Mouse (Mus musculus) limb, embryonic 12.5 days (tissue): ENCODE data around the gene Tor1aip2. TPM values are rescaled to one million over a fixed set of nuclear protein-coding genes. Genes with fewer than 3 reads are reported as not detected.

Experiments used
- ATAC-seq: fragments of 200-750 bp; cut with Nextera tagmentation; 2 replicates; pipeline ENCODE4 v1.8.0; 2017; ENCODE audit warnings: low read depth, moderate TSS enrichment; ENCODE audit not compliant: insufficient number of reproducible peaks, insufficient read depth, low FRiP score, low TSS enrichment
- H3K27ac ChIP-seq: fragments of 300-500 bp; sonication (generic); 2 replicates; pipeline ENCODE4 v1.5.1; 2016; ENCODE audit warnings: mild to moderate bottlenecking, moderate library complexity
- H3K27me3 ChIP-seq: fragments of 300-500 bp; sonication (generic); 2 replicates; pipeline ENCODE4 v1.6.1; 2016; ENCODE audit warnings: mild to moderate bottlenecking, moderate library complexity
- H3K36me3 ChIP-seq: fragments of 300-500 bp; sonication (generic); 2 replicates; pipeline ENCODE4 v1.6.1; 2016; ENCODE audit warnings: mild to moderate bottlenecking, moderate library complexity
- H3K4me1 ChIP-seq: fragments of 300-500 bp; sonication (generic); replicated peaks from 2 replicates; pipeline ENCODE4 v1.6.1; 2016
- H3K4me2 ChIP-seq: fragments of 300-500 bp; sonication (generic); 2 replicates; pipeline ENCODE4 v1.6.1; 2016; ENCODE audit warnings: mild to moderate bottlenecking, moderate library complexity
- H3K4me3 ChIP-seq: fragments of 300-500 bp; sonication (generic); replicated peaks from 2 replicates; pipeline ENCODE4 v1.5.1; 2016; ENCODE audit warnings: mild to moderate bottlenecking
- H3K9ac ChIP-seq: fragments of 300-500 bp; sonication (generic); replicated peaks from 2 replicates; pipeline ENCODE4 v1.6.1; 2016; ENCODE audit warnings: mild to moderate bottlenecking, moderate library complexity
- H3K9me3 ChIP-seq: fragments of 300-500 bp; sonication (generic); 2 replicates; pipeline ENCODE4 v1.6.1; 2016; ENCODE audit warnings: mild to moderate bottlenecking, moderate library complexity
- WGBS: fragments of 180-500 bp; shearing (Covaris S2); methylation state at CpG from one replicate; pipeline ENCODE4 v1.1.7; 2016; 5-methylcytosine and 5-hydroxymethylcytosine counted together
- polyA plus RNA-seq: library from polyadenylated mRNA; unstranded; fragments of >200 nt; fragmentation: Nextera tagmentation; extraction: Ambion mirVana; gene quantifications from 2 replicates; pipeline ENCODE4 v1.2.1, GENCODE M21; 2016

Gene Tor1aip2
- polyA plus RNA-seq, 1 experiment from 2014 or later = 113 TPM

DNA sequence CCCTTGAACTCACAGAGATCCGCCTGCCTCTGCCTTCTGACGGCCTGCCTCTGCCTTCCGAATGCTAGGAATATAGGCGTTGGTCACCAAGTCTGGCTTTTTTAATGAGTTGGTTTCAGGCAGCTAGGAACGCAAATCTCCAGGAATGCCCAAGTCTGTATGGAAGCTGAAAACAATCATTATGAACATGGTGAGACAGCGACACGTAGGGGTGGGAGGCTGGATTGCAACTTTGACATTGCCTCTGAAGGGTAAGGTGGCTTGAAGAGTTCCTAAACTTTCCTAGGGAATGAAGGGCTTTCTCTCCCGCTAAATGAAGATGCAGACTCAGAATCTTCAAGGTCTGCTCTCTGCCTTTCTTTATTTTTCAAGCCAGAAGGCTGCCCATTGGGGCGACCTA lies 75.9 kb downstream of the Tor1aip2 start:
- 74% methylated on average over 9 of the region's 9 CpGs for WGBS
- H3K9me3 ChIP-seq = no peaks in the 10 kb centered on the region
- no peak overlapping the region for H3K4me2 ChIP-seq
- H3K36me3 ChIP-seq = no peaks in the 10 kb centered on the region
- no peak overlapping the region for H3K4me3 ChIP-seq
- H3K4me1 ChIP-seq = peaks cover 15% of the 10 kb centered on the region
- no peak for ATAC-seq
- H3K9ac ChIP-seq = no peak overlapping the region
- no peak overlapping the region for H3K27ac ChIP-seq
- H3K27me3 ChIP-seq = peaks cover 7% of the 10 kb centered on the region; the same call in 1 of the 2 replicates

- no peak for ATAC-seq
These were observed 76.5 kb downstream of the Tor1aip2 start for GRCm38 (mm10) chr1:156111728-156112127.

GRCm38 (mm10) chr1:156112142-156112541 lies 76.9 kb downstream of the Tor1aip2 start:
- peaks cover 15% of the 10 kb centered on the region for H3K4me1 ChIP-seq
- 0 out of 2 replicates have a peak overlapping the region, but pooled peaks have one; percentile 19 for H3K4me2 ChIP-seq
- no peaks in the 10 kb centered on the region for H3K36me3 ChIP-seq
- no peak overlapping the region for H3K27ac ChIP-seq
- no peak for ATAC-seq
- 60% methylated on average over 7 of the region's 7 CpGs for WGBS
- H3K9me3 ChIP-seq = no peaks in the 10 kb centered on the region
- peaks cover 7% of the 10 kb centered on the region; the same call in 1 of the 2 replicates for H3K27me3 ChIP-seq
- H3K4me3 ChIP-seq = no peak overlapping the region
- no peak overlapping the region for H3K9ac ChIP-seq

More at GRCm38 (mm10) chr1:156111728-156112127, 76.5 kb downstream of the Tor1aip2 start:
- Histone ChIP-seq H3K4me3 (no peak overlapping the region), H3K36me3 (no peaks in the 10 kb centered on the region), H3K4me1 (peaks cover 15% of the 10 kb centered on the region), H3K9me3 (no peaks in the 10 kb centered on the region), H3K9ac (no peak overlapping the region), H3K4me2 (peak overlapping the region; percentile 19; the same call in 1 of the 2 replicates), H3K27me3 (peaks cover 7% of the 10 kb centered on the region; the same call in 1 of the 2 replicates), H3K27ac (no peak overlapping the region)
- 19% methylated on average over 12 of the region's 12 CpGs for WGBS

DNA sequence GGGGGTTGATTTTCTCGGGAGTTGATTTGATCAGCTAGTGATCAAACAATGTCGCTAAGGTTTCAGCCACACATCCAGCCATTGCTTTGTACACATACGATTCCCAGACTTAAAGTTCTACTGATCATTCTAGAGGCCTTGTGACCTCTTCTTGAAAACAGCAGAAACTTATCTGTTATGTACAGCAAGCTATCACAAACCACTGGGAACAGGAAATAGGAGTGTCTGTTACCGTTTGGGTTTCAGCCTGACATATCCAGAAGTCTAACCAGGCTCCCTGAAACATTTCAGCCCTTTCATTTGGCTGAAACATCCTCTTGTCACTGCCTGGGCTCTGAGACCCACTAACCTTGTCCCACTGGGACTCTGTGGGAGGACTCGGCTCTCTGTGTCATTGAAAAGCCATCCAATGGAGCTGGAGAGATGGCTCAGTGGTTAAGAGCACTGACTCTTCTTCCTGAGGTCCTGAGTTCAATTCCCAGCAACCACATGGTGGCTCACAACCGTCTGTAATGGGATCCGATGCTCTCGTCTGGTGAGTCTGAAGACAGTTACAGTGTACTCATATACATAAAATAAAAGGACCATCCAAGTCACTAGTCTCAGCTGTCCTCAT lies 78.8 kb downstream of the Tor1aip2 start:
- 78% methylated on average over 8 of the region's 8 CpGs for WGBS
- peaks cover 7% of the 10 kb centered on the region; the same call in 1 of the 2 replicates for H3K27me3 ChIP-seq
- H3K27ac ChIP-seq = no peak overlapping the region
- no peak overlapping the region for H3K9ac ChIP-seq
- no peak overlapping the region for H3K4me3 ChIP-seq
- no peak for ATAC-seq
- no peak overlapping the region for H3K4me2 ChIP-seq
- H3K36me3 ChIP-seq = no peaks in the 10 kb centered on the region
- no peaks in the 10 kb centered on the region for H3K9me3 ChIP-seq
- H3K4me1 ChIP-seq = peaks cover 10% of the 10 kb centered on the region

GRCm38 (mm10) chr1:156116770-156117169 lies 81.6 kb downstream of the Tor1aip2 start:
- no peaks in the 10 kb centered on the region for H3K36me3 ChIP-seq
- H3K9me3 ChIP-seq = no peaks in the 10 kb centered on the region
- no peak overlapping the region for H3K27ac ChIP-seq
- peaks cover 1% of the 10 kb centered on the region; the same call in 1 of the 2 replicates for H3K27me3 ChIP-seq
- ATAC-seq = no peak
- H3K4me2 ChIP-seq = no peak overlapping the region
- H3K4me1 ChIP-seq = peaks cover 6% of the 10 kb centered on the region
- WGBS = 45% methylated on average over 3 of the region's 3 CpGs
- H3K4me3 ChIP-seq = no peak overlapping the region
- H3K9ac ChIP-seq = no peak overlapping the region

Other genes with a start within 250 kb of the Tor1aip2 start
- 23.5 and 26.3 TPM in 2 replicates for gene Qsox1, start 222.5 kb upstream of the Tor1aip2 start, polyA plus RNA-seq
- gene Cep350, start 62.1 kb upstream of the Tor1aip2 start, polyA plus RNA-seq = 12.4 and 12.5 TPM in 2 replicates
- 46.2 and 49.8 TPM in 2 replicates for gene Tor1aip1, start 1.1 kb downstream of the Tor1aip2 start, polyA plus RNA-seq
- gene Fam163a, start 169.6 kb downstream of the Tor1aip2 start, polyA plus RNA-seq = 0.97 and 1.0 TPM in 2 replicates